Mouse (Mus musculus): ENCODE data around the gene Kremen1. TPM values are rescaled to one million over a fixed set of nuclear protein-coding genes. Genes with fewer than 3 reads are reported as not detected.

Kremen1 gene
- polyA plus RNA-seq, 1 experiment from 2014 or later = 4.8 TPM

- Histone ChIP-seq H3K4me2 (ENCODE audit: low read length) (no peak overlapping the region), H3K36me3 (ENCODE audit: control insufficient read depth, insufficient read depth, low read length) (no peaks in the 10 kb centered on the region), H3K4me1 (ENCODE audit: control insufficient read depth, insufficient read depth, low read depth, low read length) (peaks cover 11% of the 10 kb centered on the region), H3K27ac (ENCODE audit: low read depth, low read length) (peak overlapping the region; percentile 34; the same call in 1 of the 2 replicates), H3K9me3 (ENCODE audit: control insufficient read depth, low read length) (no peaks in the 10 kb centered on the region), H3K9ac (ENCODE audit: low read depth, low read length) (no peak overlapping the region), H3K4me3 (ENCODE audit: low read length) (no peak overlapping the region), H3K27me3 (replicated peaks; ENCODE audit: control insufficient read depth, insufficient read depth, low read length) (no peaks in the 10 kb centered on the region)
- 28% methylated on average over 9 of the region's 9 CpGs for WGBS
- peak; percentile 44; the same call in 1 of the 2 replicates for ATAC-seq
Measured at GRCm38 (mm10) chr11:5255509-5256014, 5.8 kb downstream of the Kremen1 start.

GRCm38 (mm10) chr11:5254016-5254415 lies 7.3 kb downstream of the Kremen1 start:
- H3K4me1 ChIP-seq (ENCODE audit: control insufficient read depth, insufficient read depth, low read depth, low read length) = peaks cover 11% of the 10 kb centered on the region

GRCm38 (mm10) chr11:5253528-5253927 lies 7.8 kb downstream of the Kremen1 start:
- H3K36me3 ChIP-seq (ENCODE audit: control insufficient read depth, insufficient read depth, low read length) = no peaks in the 10 kb centered on the region
- no peaks in the 10 kb centered on the region for H3K9me3 ChIP-seq (ENCODE audit: control insufficient read depth, low read length)
- ATAC-seq = no peak
- peaks cover 11% of the 10 kb centered on the region for H3K4me1 ChIP-seq (ENCODE audit: control insufficient read depth, insufficient read depth, low read depth, low read length)
- no peak overlapping the region for H3K4me3 ChIP-seq (ENCODE audit: low read length)
- no peaks in the 10 kb centered on the region for H3K27me3 ChIP-seq (replicated peaks; ENCODE audit: control insufficient read depth, insufficient read depth, low read length)
- no peak overlapping the region for H3K4me2 ChIP-seq (ENCODE audit: low read length)
- no peak overlapping the region for H3K9ac ChIP-seq (ENCODE audit: low read depth, low read length)
- WGBS = 50% methylated on average over 3 of the region's 3 CpGs
- no peak overlapping the region for H3K27ac ChIP-seq (ENCODE audit: low read depth, low read length)

More at GRCm38 (mm10) chr11:5254016-5254415, 7.3 kb downstream of the Kremen1 start:
- no peak for ATAC-seq
- H3K27ac ChIP-seq (ENCODE audit: low read depth, low read length) = no peak overlapping the region
- no peak overlapping the region for H3K4me3 ChIP-seq (ENCODE audit: low read length)
- H3K9me3 ChIP-seq (ENCODE audit: control insufficient read depth, low read length) = no peaks in the 10 kb centered on the region
- WGBS = 83% methylated on average over 2 of the region's 2 CpGs
- no peak overlapping the region for H3K4me2 ChIP-seq (ENCODE audit: low read length)
- H3K36me3 ChIP-seq (ENCODE audit: control insufficient read depth, insufficient read depth, low read length) = no peaks in the 10 kb centered on the region
- no peaks in the 10 kb centered on the region for H3K27me3 ChIP-seq (replicated peaks; ENCODE audit: control insufficient read depth, insufficient read depth, low read length)
- H3K9ac ChIP-seq (ENCODE audit: low read depth, low read length) = no peak overlapping the region

GRCm38 (mm10) chr11:5252727-5253126 lies 8.6 kb downstream of the Kremen1 start:
- 81% methylated on average over 8 of the region's 8 CpGs for WGBS
- no peak overlapping the region for H3K27ac ChIP-seq (ENCODE audit: low read depth, low read length)
- no peaks in the 10 kb centered on the region for H3K27me3 ChIP-seq (replicated peaks; ENCODE audit: control insufficient read depth, insufficient read depth, low read length)
- no peak for ATAC-seq
- no peaks in the 10 kb centered on the region for H3K9me3 ChIP-seq (ENCODE audit: control insufficient read depth, low read length)
- H3K4me1 ChIP-seq (ENCODE audit: control insufficient read depth, insufficient read depth, low read depth, low read length) = peaks cover 11% of the 10 kb centered on the region
- no peaks in the 10 kb centered on the region for H3K36me3 ChIP-seq (ENCODE audit: control insufficient read depth, insufficient read depth, low read length)
- H3K4me3 ChIP-seq (ENCODE audit: low read length) = no peak overlapping the region
- H3K9ac ChIP-seq (ENCODE audit: low read depth, low read length) = no peak overlapping the region
- no peak overlapping the region for H3K4me2 ChIP-seq (ENCODE audit: low read length)

GRCm38 (mm10) chr11:5251112-5251511 lies 10.2 kb downstream of the Kremen1 start:
- Histone ChIP-seq H3K9ac (ENCODE audit: low read depth, low read length) (no peak overlapping the region), H3K4me3 (ENCODE audit: low read length) (no peak overlapping the region), H3K4me1 (ENCODE audit: control insufficient read depth, insufficient read depth, low read depth, low read length) (peaks cover 6% of the 10 kb centered on the region), H3K4me2 (ENCODE audit: low read length) (no peak overlapping the region), H3K9me3 (ENCODE audit: control insufficient read depth, low read length) (no peaks in the 10 kb centered on the region), H3K27me3 (replicated peaks; ENCODE audit: control insufficient read depth, insufficient read depth, low read length) (no peaks in the 10 kb centered on the region), H3K27ac (ENCODE audit: low read depth, low read length) (no peak overlapping the region), H3K36me3 (ENCODE audit: control insufficient read depth, insufficient read depth, low read length) (no peaks in the 10 kb centered on the region)
- WGBS = 64% methylated on average over 6 of the region's 6 CpGs
- no peak for ATAC-seq

GRCm38 (mm10) chr11:5248200-5248599 lies 13.2 kb downstream of the Kremen1 start:
- no peak for ATAC-seq
- WGBS = 19% methylated on average over 2 of the region's 2 CpGs
- Histone ChIP-seq H3K36me3 (ENCODE audit: control insufficient read depth, insufficient read depth, low read length) (no peaks in the 10 kb centered on the region), H3K4me1 (ENCODE audit: control insufficient read depth, insufficient read depth, low read depth, low read length) (no peaks in the 10 kb centered on the region), H3K9me3 (ENCODE audit: control insufficient read depth, low read length) (no peaks in the 10 kb centered on the region), H3K9ac (ENCODE audit: low read depth, low read length) (no peak overlapping the region), H3K27me3 (replicated peaks; ENCODE audit: control insufficient read depth, insufficient read depth, low read length) (no peaks in the 10 kb centered on the region), H3K4me2 (ENCODE audit: low read length) (no peak overlapping the region), H3K4me3 (ENCODE audit: low read length) (no peak overlapping the region), H3K27ac (ENCODE audit: low read depth, low read length) (no peak overlapping the region)

- no peaks in the 10 kb centered on the region for H3K27me3 ChIP-seq (replicated peaks; ENCODE audit: control insufficient read depth, insufficient read depth, low read length)
- WGBS = 87% methylated on average over 7 of the region's 7 CpGs
- H3K9me3 ChIP-seq (ENCODE audit: control insufficient read depth, low read length) = no peaks in the 10 kb centered on the region
- ATAC-seq = no peak
- H3K4me3 ChIP-seq (ENCODE audit: low read length) = no peak overlapping the region
- H3K36me3 ChIP-seq (ENCODE audit: control insufficient read depth, insufficient read depth, low read length) = no peaks in the 10 kb centered on the region
- no peak overlapping the region for H3K4me2 ChIP-seq (ENCODE audit: low read length)
- no peaks in the 10 kb centered on the region for H3K4me1 ChIP-seq (ENCODE audit: control insufficient read depth, insufficient read depth, low read depth, low read length)
- no peak overlapping the region for H3K27ac ChIP-seq (ENCODE audit: low read depth, low read length)
- H3K9ac ChIP-seq (ENCODE audit: low read depth, low read length) = no peak overlapping the region
Measured at GRCm38 (mm10) chr11:5245431-5245830, 15.9 kb downstream of the Kremen1 start.

GRCm38 (mm10) chr11:5244749-5245130 lies 16.6 kb downstream of the Kremen1 start:
- H3K4me3 ChIP-seq (ENCODE audit: low read length) = no peak overlapping the region
- WGBS = 56% methylated on average over 8 of the region's 8 CpGs
- H3K27ac ChIP-seq (ENCODE audit: low read depth, low read length) = no peak overlapping the region
- no peak overlapping the region for H3K9ac ChIP-seq (ENCODE audit: low read depth, low read length)
- no peaks in the 10 kb centered on the region for H3K27me3 ChIP-seq (replicated peaks; ENCODE audit: control insufficient read depth, insufficient read depth, low read length)
- peaks cover 5% of the 10 kb centered on the region for H3K4me1 ChIP-seq (ENCODE audit: control insufficient read depth, insufficient read depth, low read depth, low read length)
- no peak for ATAC-seq
- no peaks in the 10 kb centered on the region for H3K36me3 ChIP-seq (ENCODE audit: control insufficient read depth, insufficient read depth, low read length)
- H3K9me3 ChIP-seq (ENCODE audit: control insufficient read depth, low read length) = no peaks in the 10 kb centered on the region
- no peak overlapping the region for H3K4me2 ChIP-seq (ENCODE audit: low read length)

- Histone ChIP-seq H3K36me3 (ENCODE audit: control insufficient read depth, insufficient read depth, low read length) (no peaks in the 10 kb centered on the region), H3K4me2 (ENCODE audit: low read length) (peak overlapping the region; percentile 1; the same call in 1 of the 2 replicates), H3K27ac (ENCODE audit: low read depth, low read length) (no peak overlapping the region), H3K9me3 (ENCODE audit: control insufficient read depth, low read length) (no peaks in the 10 kb centered on the region), H3K9ac (ENCODE audit: low read depth, low read length) (no peak overlapping the region), H3K4me3 (ENCODE audit: low read length) (no peak overlapping the region), H3K27me3 (replicated peaks; ENCODE audit: control insufficient read depth, insufficient read depth, low read length) (no peaks in the 10 kb centered on the region), H3K4me1 (ENCODE audit: control insufficient read depth, insufficient read depth, low read depth, low read length) (peaks cover 10% of the 10 kb centered on the region)
- 66% methylated on average over 24 of the region's 24 CpGs for WGBS
- no peak for ATAC-seq
Measured at GRCm38 (mm10) chr11:5243812-5244748, 17.3 kb downstream of the Kremen1 start.
